Mouse (Mus musculus): ENCODE results near the gene Bcl3.

Bcl3 gene

GRCm38 (mm10) chr7:19836843-19837242 lies 14.3 kb upstream of the Bcl3 start:
- DNase-seq (ENCODE audit: extremely low spot score, low read depth, low spot score) = no peak

GRCm38 (mm10) chr7:19834055-19834454 lies 11.5 kb upstream of the Bcl3 start:
- DNase-seq (ENCODE audit: extremely low spot score, low read depth, low spot score) = no peak

GRCm38 (mm10) chr7:19831837-19832236 lies 9.3 kb upstream of the Bcl3 start:
- no peak for DNase-seq (ENCODE audit: extremely low spot score, low read depth, low spot score)

GRCm38 (mm10) chr7:19830682-19831156 lies 8.1 kb upstream of the Bcl3 start:
- DNase-seq (ENCODE audit: extremely low spot score, low read depth, low spot score) = no peak

- DNase-seq (ENCODE audit: extremely low spot score, low read depth, low spot score) = no peak
Observed at GRCm38 (mm10) chr7:19829694-19830093, 7.1 kb upstream of the Bcl3 start.

GRCm38 (mm10) chr7:19826756-19827155 lies 4.2 kb upstream of the Bcl3 start:
- DNase-seq (ENCODE audit: extremely low spot score, low read depth, low spot score) = no peak

- no peak for DNase-seq (ENCODE audit: extremely low spot score, low read depth, low spot score)
Observed at GRCm38 (mm10) chr7:19824182-19824973, 1.8 kb upstream of the Bcl3 start.

- no peak for DNase-seq (ENCODE audit: extremely low spot score, low read depth, low spot score)
Observed at GRCm38 (mm10) chr7:19823256-19824181, 949 bp upstream of the Bcl3 start.

- no peak for DNase-seq (ENCODE audit: extremely low spot score, low read depth, low spot score)
Observed at GRCm38 (mm10) chr7:19822193-19822592, 377 bp downstream of the Bcl3 start.

GRCm38 (mm10) chr7:19821633-19822032 lies 937 bp downstream of the Bcl3 start:
- no peak for DNase-seq (ENCODE audit: extremely low spot score, low read depth, low spot score)

- DNase-seq (ENCODE audit: extremely low spot score, low read depth, low spot score) = no peak
Observed at GRCm38 (mm10) chr7:19820347-19821048, 2.1 kb downstream of the Bcl3 start.

- DNase-seq (ENCODE audit: extremely low spot score, low read depth, low spot score) = no peak
Observed at GRCm38 (mm10) chr7:19818875-19819274, 3.7 kb downstream of the Bcl3 start.

- no peak for DNase-seq (ENCODE audit: extremely low spot score, low read depth, low spot score)
Observed at GRCm38 (mm10) chr7:19818440-19818839, 4.1 kb downstream of the Bcl3 start.

GRCm38 (mm10) chr7:19817382-19818105 lies 5.0 kb downstream of the Bcl3 start:
- DNase-seq (ENCODE audit: extremely low spot score, low read depth, low spot score) = no peak

GRCm38 (mm10) chr7:19816224-19816771 lies 6.3 kb downstream of the Bcl3 start:
- DNase-seq (ENCODE audit: extremely low spot score, low read depth, low spot score) = no peak

GRCm38 (mm10) chr7:19815296-19816223 lies 7.0 kb downstream of the Bcl3 start:
- no peak for DNase-seq (ENCODE audit: extremely low spot score, low read depth, low spot score)

GRCm38 (mm10) chr7:19813579-19814122 lies 8.9 kb downstream of the Bcl3 start:
- no peak for DNase-seq (ENCODE audit: extremely low spot score, low read depth, low spot score)

GRCm38 (mm10) chr7:19813161-19813560 lies 9.4 kb downstream of the Bcl3 start:
- DNase-seq (ENCODE audit: extremely low spot score, low read depth, low spot score) = no peak

- DNase-seq (ENCODE audit: extremely low spot score, low read depth, low spot score) = no peak
Observed at GRCm38 (mm10) chr7:19811114-19811513, 11.5 kb downstream of the Bcl3 start.

All from hindlimb bud, embryonic 11.5 days (tissue).